Mouse (Mus musculus): ENCODE measurements around the gene Camk2b.

DNA sequence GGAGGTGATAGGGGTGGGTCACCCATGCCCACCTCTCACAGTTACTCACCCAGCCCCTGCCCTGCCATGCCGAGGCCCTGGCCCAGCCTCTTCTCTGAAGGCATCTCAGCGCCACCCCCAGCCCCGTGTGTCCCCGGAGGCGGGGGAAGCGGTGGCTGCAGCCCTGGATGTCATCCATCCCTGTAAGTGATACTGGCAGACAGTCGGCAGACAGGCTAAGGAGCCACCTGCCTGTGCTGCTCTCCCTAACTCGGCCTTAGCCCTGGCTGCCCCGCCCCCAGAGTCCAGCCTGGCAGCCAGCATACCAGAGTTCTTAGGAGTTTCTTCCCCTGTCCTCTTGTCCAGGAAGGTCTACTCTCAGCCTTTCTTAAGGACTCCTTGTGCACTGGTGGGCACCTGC, 90.1 kb downstream of the Camk2b start:
- TF ChIP-seq CTCF (IDR thresholded peaks at IDR 0.05; ENCODE audit: insufficient read depth, low read length) (no peak), POLR2A (IDR thresholded peaks at IDR 0.05; ENCODE audit: borderline replicate concordance, extremely low read depth, low read depth, low read length) (no peak)

Measured in lung, adult 2 months (tissue).